Mouse (Mus musculus): ENCODE data around the gene Itpr2. TPM values are rescaled to one million over a fixed set of nuclear protein-coding genes. Genes with fewer than 3 reads are reported as not detected.

Itpr2 gene
- polyA plus RNA-seq, 1 experiment from 2014 or later = 31.2 TPM

DNA sequence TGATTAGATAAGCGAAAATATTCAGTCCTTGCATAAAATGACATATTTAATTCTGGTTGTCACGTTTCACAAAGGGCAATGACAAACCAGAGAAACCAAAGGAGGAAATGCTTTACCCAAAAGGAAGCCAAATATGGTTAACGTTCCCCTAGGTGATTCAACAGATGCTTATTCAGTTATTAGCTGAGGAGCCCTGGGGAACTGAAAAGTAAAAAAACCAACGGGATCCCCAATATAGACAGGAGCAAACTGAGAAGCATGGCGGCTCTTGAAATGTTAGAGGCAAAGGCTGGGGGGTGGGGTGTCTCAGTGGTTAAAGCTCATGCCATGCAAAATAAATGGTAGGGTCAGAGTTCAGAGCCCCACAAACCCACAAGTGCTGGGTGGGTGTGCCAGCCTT is 310.1 kb downstream of the Itpr2 start:
- 75% methylated on average over 5 of the region's 5 CpGs for WGBS
- Histone ChIP-seq H3K36me3 (peaks cover 64% of the 10 kb centered on the region), H3K4me2 (no peak overlapping the region), H3K27me3 (replicated peaks) (no peaks in the 10 kb centered on the region), H3K27ac (replicated peaks) (no peak overlapping the region), H3K9ac (no peak overlapping the region), H3K4me3 (no peak overlapping the region), H3K9me3 (peaks cover 8% of the 10 kb centered on the region; the same call in 1 of the 2 replicates), H3K4me1 (no peaks in the 10 kb centered on the region)
- ATAC-seq (ENCODE audit: extremely low read depth, insufficient number of reproducible peaks, low FRiP score, low TSS enrichment) = no peak

DNA sequence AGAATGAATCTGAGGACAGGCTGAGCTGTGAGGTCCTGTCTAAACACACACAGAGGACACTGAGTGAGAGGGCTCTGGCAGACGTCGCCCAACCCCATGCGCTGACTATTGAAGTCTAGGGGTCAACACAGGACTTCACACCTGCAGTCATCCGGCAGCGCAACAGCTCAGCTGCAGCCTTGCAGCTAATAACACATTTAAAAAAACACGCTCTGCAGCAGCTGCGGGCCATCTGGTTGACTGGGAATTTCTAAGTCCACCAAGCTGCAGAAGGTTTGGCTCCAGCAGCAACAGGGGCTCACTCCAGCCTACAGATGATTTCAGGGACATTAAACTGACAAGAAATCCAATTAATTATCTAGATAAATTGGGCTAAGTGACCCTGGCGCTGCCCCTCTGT is 312.0 kb downstream of the Itpr2 start:
- no peaks in the 10 kb centered on the region for H3K27me3 ChIP-seq (replicated peaks)
- H3K4me2 ChIP-seq = no peak overlapping the region
- ATAC-seq (ENCODE audit: extremely low read depth, insufficient number of reproducible peaks, low FRiP score, low TSS enrichment) = no peak
- no peak overlapping the region for H3K9ac ChIP-seq
- 69% methylated on average over 8 of the region's 8 CpGs for WGBS
- H3K4me3 ChIP-seq = no peak overlapping the region
- H3K9me3 ChIP-seq = peaks cover 8% of the 10 kb centered on the region; the same call in 1 of the 2 replicates
- H3K27ac ChIP-seq (replicated peaks) = no peak overlapping the region
- H3K36me3 ChIP-seq = peaks cover 76% of the 10 kb centered on the region
- H3K4me1 ChIP-seq = no peaks in the 10 kb centered on the region

- WGBS = 83% methylated on average over 2 of the region's 2 CpGs
- no peaks in the 10 kb centered on the region for H3K4me1 ChIP-seq
- ATAC-seq (ENCODE audit: extremely low read depth, insufficient number of reproducible peaks, low FRiP score, low TSS enrichment) = no peak
- no peak overlapping the region for H3K9ac ChIP-seq
- peaks cover 52% of the 10 kb centered on the region for H3K36me3 ChIP-seq
- H3K4me3 ChIP-seq = no peak overlapping the region
- no peak overlapping the region for H3K4me2 ChIP-seq
- no peaks in the 10 kb centered on the region for H3K9me3 ChIP-seq
- no peak overlapping the region for H3K27ac ChIP-seq (replicated peaks)
- no peaks in the 10 kb centered on the region for H3K27me3 ChIP-seq (replicated peaks)
Measured at GRCm38 (mm10) chr6:146185532-146185931, 316.5 kb downstream of the Itpr2 start.

DNA sequence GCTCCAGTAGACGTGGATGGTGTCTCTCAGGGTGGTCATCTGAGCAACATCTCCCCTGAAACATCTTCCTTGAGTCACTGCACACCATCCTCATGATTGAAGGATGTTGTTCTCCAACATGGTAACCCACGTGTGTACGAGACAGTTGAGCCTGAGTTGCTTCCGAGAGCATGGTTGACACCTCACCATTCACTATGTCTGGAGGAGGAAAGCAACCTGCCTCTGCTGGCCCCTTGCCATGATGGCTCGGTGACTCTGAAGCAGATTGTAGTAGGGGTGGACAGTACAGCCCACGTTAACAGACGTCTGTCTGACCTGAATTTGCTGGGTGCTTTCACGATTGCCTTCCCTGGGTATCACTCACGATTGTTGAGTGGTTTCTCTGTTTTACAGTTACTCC is 317.3 kb downstream of the Itpr2 start:
- H3K4me1 ChIP-seq = no peaks in the 10 kb centered on the region
- no peaks in the 10 kb centered on the region for H3K27me3 ChIP-seq (replicated peaks)
- WGBS = 83% methylated on average over 9 of the region's 9 CpGs
- ATAC-seq (ENCODE audit: extremely low read depth, insufficient number of reproducible peaks, low FRiP score, low TSS enrichment) = no peak
- peaks cover 51% of the 10 kb centered on the region for H3K36me3 ChIP-seq
- no peak overlapping the region for H3K4me2 ChIP-seq
- no peak overlapping the region for H3K4me3 ChIP-seq
- H3K9ac ChIP-seq = no peak overlapping the region
- H3K9me3 ChIP-seq = no peaks in the 10 kb centered on the region
- no peak overlapping the region for H3K27ac ChIP-seq (replicated peaks)

DNA sequence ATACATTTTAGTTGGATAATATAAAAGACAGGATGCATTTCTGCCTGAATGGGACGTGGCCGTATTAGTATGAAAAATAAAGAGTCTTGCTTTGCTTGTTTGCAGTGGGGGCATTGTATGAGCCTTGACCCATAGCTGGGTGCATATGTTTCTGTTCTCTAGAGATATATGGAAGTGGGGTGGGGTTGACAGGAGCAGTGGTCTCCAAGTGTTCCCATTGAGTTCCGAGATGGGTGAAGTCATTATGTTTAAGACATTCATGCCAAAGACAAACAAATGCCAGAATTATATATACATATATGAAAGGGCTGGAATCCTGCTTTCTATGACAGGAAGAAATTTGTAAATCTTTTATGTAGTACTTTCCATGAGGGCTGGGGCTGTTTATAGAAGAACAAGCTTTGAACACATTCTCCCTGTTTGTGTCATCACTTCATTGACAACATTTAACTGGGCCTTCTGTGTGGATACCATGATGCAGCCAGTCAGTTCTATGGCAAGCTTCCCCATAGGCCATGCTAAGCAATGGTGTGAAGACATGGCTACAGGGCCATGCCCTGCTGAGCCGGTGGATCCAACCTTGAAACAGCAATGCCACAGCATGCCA is 327.3 kb downstream of the Itpr2 start:
- Histone ChIP-seq H3K4me2 (no peak overlapping the region), H3K9me3 (no peaks in the 10 kb centered on the region), H3K27me3 (replicated peaks) (no peaks in the 10 kb centered on the region), H3K4me3 (no peak overlapping the region), H3K9ac (no peak overlapping the region), H3K4me1 (no peaks in the 10 kb centered on the region), H3K27ac (replicated peaks) (no peak overlapping the region), H3K36me3 (peaks cover 23% of the 10 kb centered on the region)
- 81% methylated on average over 4 of the region's 4 CpGs for WGBS
- no peak for ATAC-seq (ENCODE audit: extremely low read depth, insufficient number of reproducible peaks, low FRiP score, low TSS enrichment)

- Histone ChIP-seq H3K9ac (no peak overlapping the region), H3K4me3 (no peak overlapping the region), H3K9me3 (no peaks in the 10 kb centered on the region), H3K27me3 (replicated peaks) (no peaks in the 10 kb centered on the region), H3K4me2 (no peak overlapping the region), H3K27ac (replicated peaks) (no peak overlapping the region), H3K36me3 (peaks cover 39% of the 10 kb centered on the region), H3K4me1 (peaks cover 7% of the 10 kb centered on the region; the same call in 1 of the 2 replicates)
- ATAC-seq (ENCODE audit: extremely low read depth, insufficient number of reproducible peaks, low FRiP score, low TSS enrichment) = no peak
- WGBS = 67% methylated on average over 14 of the region's 14 CpGs
Measured at GRCm38 (mm10) chr6:146170603-146171051, 331.4 kb downstream of the Itpr2 start.

DNA sequence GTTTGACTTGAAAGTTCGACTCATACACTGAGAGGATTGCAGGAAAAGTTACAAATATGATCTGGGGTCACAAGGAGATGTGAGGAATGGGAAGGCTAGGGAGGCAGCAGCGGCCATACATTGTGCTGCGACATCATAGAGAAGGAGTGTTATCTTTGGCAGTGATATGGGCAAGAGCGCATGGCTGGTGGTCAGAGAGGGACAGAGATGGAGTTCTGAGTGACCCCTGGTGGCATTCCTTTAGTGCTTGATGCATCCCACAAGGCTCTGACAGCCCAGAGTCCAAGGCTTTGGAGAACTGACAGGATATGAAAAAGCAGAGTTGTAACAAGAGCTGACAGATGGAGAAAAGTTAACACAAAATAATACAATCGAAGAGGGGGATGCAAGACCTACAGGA is 334.8 kb downstream of the Itpr2 start:
- no peak for ATAC-seq (ENCODE audit: extremely low read depth, insufficient number of reproducible peaks, low FRiP score, low TSS enrichment)
- no peaks in the 10 kb centered on the region for H3K9me3 ChIP-seq
- H3K27ac ChIP-seq (replicated peaks) = no peak overlapping the region
- 40% methylated on average over 5 of the region's 5 CpGs for WGBS
- H3K9ac ChIP-seq = no peak overlapping the region
- H3K4me1 ChIP-seq = peaks cover 12% of the 10 kb centered on the region
- H3K27me3 ChIP-seq (replicated peaks) = no peaks in the 10 kb centered on the region
- peaks cover 49% of the 10 kb centered on the region for H3K36me3 ChIP-seq
- no peak overlapping the region for H3K4me3 ChIP-seq
- no peak overlapping the region for H3K4me2 ChIP-seq

DNA sequence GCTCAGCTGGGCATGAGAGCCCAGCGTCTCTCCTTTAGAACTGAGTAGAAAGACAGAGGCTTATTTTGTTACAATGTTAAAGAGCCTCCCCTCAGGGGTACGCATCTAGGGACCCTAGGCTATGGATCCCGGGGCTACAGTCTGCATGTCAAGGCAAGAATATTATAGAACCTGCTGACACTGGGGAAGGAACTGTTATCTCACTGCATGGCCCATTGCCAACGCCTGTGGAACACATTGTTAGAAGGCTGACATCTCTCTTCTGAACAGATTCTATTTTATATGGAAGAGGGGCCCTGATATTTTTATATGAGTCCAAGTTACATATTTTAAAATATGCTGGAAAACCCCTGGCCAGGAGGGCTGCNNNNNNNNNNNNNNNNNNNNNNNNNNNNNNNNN is 342.4 kb downstream of the Itpr2 start:
- no peak overlapping the region for H3K9ac ChIP-seq
- H3K27ac ChIP-seq (replicated peaks) = no peak overlapping the region
- peaks cover 48% of the 10 kb centered on the region for H3K36me3 ChIP-seq
- H3K4me1 ChIP-seq = peaks cover 20% of the 10 kb centered on the region
- no peak for ATAC-seq (ENCODE audit: extremely low read depth, insufficient number of reproducible peaks, low FRiP score, low TSS enrichment)
- H3K9me3 ChIP-seq = no peaks in the 10 kb centered on the region
- no peak overlapping the region for H3K4me2 ChIP-seq
- H3K4me3 ChIP-seq = no peak overlapping the region
- H3K27me3 ChIP-seq (replicated peaks) = no peaks in the 10 kb centered on the region
- WGBS = 42% methylated on average over 4 of the region's 4 CpGs

DNA sequence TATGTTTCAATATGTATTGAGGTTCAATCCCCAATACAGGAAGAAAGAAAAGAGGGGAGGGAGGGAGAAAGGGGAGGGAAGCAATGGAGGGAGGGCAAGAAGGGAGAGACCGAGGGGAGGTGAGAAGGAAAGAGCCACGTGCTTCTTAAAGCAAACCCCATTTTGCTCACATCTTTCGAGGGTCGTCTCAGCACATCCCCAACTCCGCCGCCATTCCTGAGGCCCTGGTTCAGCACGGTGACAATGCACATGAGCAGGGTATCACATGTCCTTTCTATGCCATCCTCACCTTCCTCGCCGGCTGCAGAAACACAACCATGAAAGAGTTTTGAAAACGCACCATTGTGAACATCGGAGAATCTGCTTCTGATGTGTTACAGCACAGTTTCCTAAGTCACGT is 343.3 kb downstream of the Itpr2 start:
- Histone ChIP-seq H3K9me3 (no peaks in the 10 kb centered on the region), H3K27ac (replicated peaks) (no peak overlapping the region), H3K4me1 (peaks cover 20% of the 10 kb centered on the region), H3K4me2 (no peak overlapping the region), H3K9ac (no peak overlapping the region), H3K36me3 (peaks cover 39% of the 10 kb centered on the region), H3K4me3 (no peak overlapping the region), H3K27me3 (replicated peaks) (no peaks in the 10 kb centered on the region)
- WGBS = 91% methylated on average over 12 of the region's 12 CpGs
- ATAC-seq (ENCODE audit: extremely low read depth, insufficient number of reproducible peaks, low FRiP score, low TSS enrichment) = no peak

DNA sequence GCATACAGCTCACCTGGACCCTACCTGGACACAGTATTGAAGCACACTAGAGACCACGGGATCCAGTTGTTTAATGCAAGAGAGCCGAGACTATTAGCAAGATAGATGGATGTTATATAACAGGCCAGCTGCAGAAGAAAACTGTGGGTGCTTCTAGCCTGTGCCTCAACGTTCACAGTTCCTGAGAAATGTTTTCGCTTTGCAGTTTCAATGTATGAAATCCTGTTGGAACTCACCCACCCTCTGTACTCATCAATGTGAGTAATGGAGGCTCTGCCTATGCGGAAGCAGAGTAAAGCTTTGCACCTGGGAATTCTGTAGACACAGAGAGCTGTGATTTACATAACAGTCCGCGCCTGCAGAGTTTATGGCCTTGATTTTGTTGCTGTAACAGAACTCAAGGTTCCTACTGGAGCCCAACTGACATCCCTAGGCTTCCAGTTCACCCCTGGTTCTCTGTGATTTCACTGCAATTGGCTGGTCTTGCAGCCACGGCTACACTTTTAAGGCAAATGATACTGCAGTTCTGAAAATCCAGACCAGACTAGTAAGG is 344.0 kb downstream of the Itpr2 start:
- H3K27ac ChIP-seq (replicated peaks) = no peak overlapping the region
- no peaks in the 10 kb centered on the region for H3K27me3 ChIP-seq (replicated peaks)
- peaks cover 44% of the 10 kb centered on the region for H3K36me3 ChIP-seq
- H3K4me1 ChIP-seq = peaks cover 18% of the 10 kb centered on the region
- no peak for ATAC-seq (ENCODE audit: extremely low read depth, insufficient number of reproducible peaks, low FRiP score, low TSS enrichment)
- H3K9me3 ChIP-seq = no peaks in the 10 kb centered on the region
- WGBS = 76% methylated on average over 8 of the region's 8 CpGs
- no peak overlapping the region for H3K4me2 ChIP-seq
- no peak overlapping the region for H3K4me3 ChIP-seq
- no peak overlapping the region for H3K9ac ChIP-seq

DNA sequence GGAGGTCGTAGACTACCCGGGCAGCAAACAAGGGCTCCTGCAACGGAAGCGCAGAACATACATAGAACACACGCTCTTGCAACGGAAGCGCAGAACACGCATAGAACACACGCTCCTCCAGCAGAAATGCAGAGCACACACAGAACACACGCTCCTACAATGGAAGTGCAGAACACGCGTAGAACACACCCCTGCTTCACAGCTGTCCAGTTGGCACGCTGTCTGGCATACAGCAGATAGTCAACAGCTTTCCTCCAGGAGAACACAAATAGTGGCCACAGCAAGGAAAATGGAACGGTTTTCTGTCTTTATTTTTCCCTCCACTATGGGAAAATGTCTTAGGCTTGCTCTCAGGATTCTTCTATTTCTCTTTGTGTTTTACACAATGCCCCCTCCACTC is 344.9 kb downstream of the Itpr2 start:
- peaks cover 14% of the 10 kb centered on the region for H3K4me1 ChIP-seq
- H3K36me3 ChIP-seq = peaks cover 48% of the 10 kb centered on the region
- H3K9ac ChIP-seq = no peak overlapping the region
- WGBS = 90% methylated on average over 14 of the region's 14 CpGs
- no peak overlapping the region for H3K4me2 ChIP-seq
- H3K9me3 ChIP-seq = no peaks in the 10 kb centered on the region
- ATAC-seq (ENCODE audit: extremely low read depth, insufficient number of reproducible peaks, low FRiP score, low TSS enrichment) = no peak
- H3K27ac ChIP-seq (replicated peaks) = no peak overlapping the region
- H3K4me3 ChIP-seq = no peak overlapping the region
- H3K27me3 ChIP-seq (replicated peaks) = no peaks in the 10 kb centered on the region

DNA sequence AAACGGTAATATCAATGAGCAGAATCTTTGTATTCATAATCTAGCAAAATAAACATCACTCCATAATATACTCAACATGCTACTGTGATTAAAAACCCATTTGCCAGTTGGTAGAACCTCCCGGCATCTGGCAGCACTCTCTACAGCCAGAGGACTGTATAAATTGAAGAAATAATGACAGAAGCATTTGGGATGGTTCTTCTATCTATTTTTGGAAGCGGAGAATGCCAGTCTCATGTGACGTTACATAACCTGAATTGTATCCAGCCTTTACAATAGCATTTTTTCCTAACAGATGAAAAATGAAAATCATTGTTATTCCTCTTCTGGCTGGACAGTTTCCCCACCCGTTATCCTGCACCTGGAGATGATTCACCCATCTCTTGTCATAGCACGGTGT is 345.5 kb downstream of the Itpr2 start:
- no peaks in the 10 kb centered on the region for H3K27me3 ChIP-seq (replicated peaks)
- ATAC-seq (ENCODE audit: extremely low read depth, insufficient number of reproducible peaks, low FRiP score, low TSS enrichment) = no peak
- H3K4me1 ChIP-seq = peaks cover 14% of the 10 kb centered on the region
- H3K4me2 ChIP-seq = no peak overlapping the region
- peaks cover 48% of the 10 kb centered on the region for H3K36me3 ChIP-seq
- 73% methylated on average over 6 of the region's 6 CpGs for WGBS
- H3K27ac ChIP-seq (replicated peaks) = no peak overlapping the region
- H3K9me3 ChIP-seq = no peaks in the 10 kb centered on the region
- H3K4me3 ChIP-seq = no peak overlapping the region
- H3K9ac ChIP-seq = no peak overlapping the region
